Mouse (Mus musculus): ENCODE data around the gene Icosl. TPM values are rescaled to one million over a fixed set of nuclear protein-coding genes. Genes with fewer than 3 reads are reported as not detected.

Gene Icosl
- polyA plus RNA-seq, 1 experiment from 2014 or later, result 3.2 TPM

DNA sequence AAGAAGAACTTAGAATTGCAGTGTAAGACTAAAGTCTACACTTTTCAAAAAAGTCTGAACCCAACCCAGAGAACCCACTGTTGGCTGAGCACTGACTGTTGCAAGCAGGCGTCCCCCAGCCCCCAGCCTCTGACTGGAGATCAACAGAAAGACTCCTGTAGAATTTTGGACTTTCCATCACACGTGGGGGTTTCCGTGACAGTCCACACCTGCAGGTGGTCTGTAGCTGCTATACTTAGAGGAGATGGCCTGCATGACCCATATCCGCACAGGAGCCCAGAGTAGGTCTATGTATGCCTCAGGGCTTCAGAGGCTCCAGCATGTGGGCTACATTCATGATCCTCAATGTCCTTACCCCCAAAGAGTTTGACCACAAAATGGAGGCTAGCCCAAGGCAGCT is 22.7 kb upstream of the Icosl start:
- Histone ChIP-seq H3K27ac (no peak overlapping the region), H3K4me1 (no peaks in the 10 kb centered on the region), H3K9ac (no peak overlapping the region), H3K9me3 (replicated peaks) (no peaks in the 10 kb centered on the region), H3K4me2 (no peak overlapping the region), H3K4me3 (no peak overlapping the region), H3K36me3 (no peaks in the 10 kb centered on the region), H3K27me3 (replicated peaks) (peaks cover 52% of the 10 kb centered on the region)
- WGBS (ENCODE audit: insufficient replicate concordance), result 69% methylated on average over 4 of the region's 4 CpGs
- ATAC-seq, result no peak

DNA sequence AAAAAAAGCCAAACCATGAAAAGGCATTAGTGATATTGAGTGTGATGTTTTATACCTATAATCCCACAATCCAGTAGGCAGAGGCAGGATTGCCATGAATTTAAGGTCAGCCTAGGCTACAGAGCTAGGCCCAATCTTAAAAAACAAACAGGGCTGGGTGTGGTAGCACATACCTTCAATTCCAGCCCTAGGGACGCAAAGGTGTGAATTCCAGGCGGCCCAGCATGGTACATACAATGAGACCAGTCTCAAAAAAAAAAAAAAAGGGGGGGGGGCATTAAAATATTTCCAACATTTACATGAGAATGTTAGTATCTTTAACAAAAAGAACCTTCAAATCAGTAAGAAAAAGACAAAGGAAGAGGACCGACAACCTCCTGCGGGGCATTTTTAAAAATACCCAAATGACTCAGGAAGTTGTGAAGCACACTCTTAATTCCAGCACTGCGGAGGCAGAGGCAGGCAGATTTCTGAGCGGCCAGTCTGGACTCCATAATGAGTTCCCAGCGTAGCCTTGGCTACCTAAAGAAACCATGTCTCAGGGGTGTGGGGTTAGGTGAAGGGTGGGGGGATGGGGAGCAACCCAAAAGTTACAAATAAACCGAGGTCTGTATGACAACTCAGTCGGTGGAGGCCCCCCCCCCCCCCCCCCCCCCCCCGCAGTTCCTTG is 20.9 kb upstream of the Icosl start:
- Histone ChIP-seq H3K4me1 (no peaks in the 10 kb centered on the region), H3K9me3 (replicated peaks) (no peaks in the 10 kb centered on the region), H3K27me3 (replicated peaks) (peaks cover 39% of the 10 kb centered on the region), H3K27ac (no peak overlapping the region), H3K36me3 (no peaks in the 10 kb centered on the region), H3K4me3 (no peak overlapping the region), H3K9ac (no peak overlapping the region), H3K4me2 (no peak overlapping the region)
- 58% methylated on average over 9 of the region's 10 CpGs for WGBS (ENCODE audit: insufficient replicate concordance)
- ATAC-seq, result no peak

DNA sequence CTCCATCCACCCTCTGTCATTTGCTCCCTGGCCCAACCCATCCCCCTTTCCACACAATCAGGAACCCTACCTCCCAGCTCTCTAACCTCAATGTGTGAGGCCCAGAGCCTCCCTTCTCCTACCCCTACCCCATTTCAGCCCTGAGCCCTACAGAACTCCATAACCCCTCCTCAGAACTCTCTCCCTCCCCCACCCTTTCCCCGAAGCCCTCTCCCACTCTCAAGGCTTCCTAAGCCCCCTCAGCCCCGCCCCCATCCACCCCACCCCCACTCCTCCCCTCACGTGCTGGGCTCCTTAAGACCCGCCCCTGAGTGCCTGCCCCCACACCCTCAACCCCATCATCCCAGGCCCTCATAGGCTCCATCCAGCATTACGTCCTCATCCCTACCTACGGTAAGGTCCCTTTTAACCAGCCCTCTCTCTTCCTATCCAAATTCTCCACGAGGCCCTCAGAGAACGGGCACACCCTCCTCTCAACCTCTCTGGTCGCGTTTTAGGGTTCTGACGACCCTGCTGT is 19.5 kb upstream of the Icosl start:
- 32% methylated on average over 11 of the region's 11 CpGs for WGBS (ENCODE audit: insufficient replicate concordance)
- H3K36me3 ChIP-seq, result no peaks in the 10 kb centered on the region
- H3K9me3 ChIP-seq (replicated peaks), result no peaks in the 10 kb centered on the region
- no peak overlapping the region for H3K4me3 ChIP-seq
- no peaks in the 10 kb centered on the region for H3K4me1 ChIP-seq
- peaks cover 25% of the 10 kb centered on the region; the same call in 1 of the 2 replicates for H3K27me3 ChIP-seq (replicated peaks)
- no peak overlapping the region for H3K27ac ChIP-seq
- no peak overlapping the region for H3K9ac ChIP-seq
- no peak for ATAC-seq
- H3K4me2 ChIP-seq, result no peak overlapping the region

DNA sequence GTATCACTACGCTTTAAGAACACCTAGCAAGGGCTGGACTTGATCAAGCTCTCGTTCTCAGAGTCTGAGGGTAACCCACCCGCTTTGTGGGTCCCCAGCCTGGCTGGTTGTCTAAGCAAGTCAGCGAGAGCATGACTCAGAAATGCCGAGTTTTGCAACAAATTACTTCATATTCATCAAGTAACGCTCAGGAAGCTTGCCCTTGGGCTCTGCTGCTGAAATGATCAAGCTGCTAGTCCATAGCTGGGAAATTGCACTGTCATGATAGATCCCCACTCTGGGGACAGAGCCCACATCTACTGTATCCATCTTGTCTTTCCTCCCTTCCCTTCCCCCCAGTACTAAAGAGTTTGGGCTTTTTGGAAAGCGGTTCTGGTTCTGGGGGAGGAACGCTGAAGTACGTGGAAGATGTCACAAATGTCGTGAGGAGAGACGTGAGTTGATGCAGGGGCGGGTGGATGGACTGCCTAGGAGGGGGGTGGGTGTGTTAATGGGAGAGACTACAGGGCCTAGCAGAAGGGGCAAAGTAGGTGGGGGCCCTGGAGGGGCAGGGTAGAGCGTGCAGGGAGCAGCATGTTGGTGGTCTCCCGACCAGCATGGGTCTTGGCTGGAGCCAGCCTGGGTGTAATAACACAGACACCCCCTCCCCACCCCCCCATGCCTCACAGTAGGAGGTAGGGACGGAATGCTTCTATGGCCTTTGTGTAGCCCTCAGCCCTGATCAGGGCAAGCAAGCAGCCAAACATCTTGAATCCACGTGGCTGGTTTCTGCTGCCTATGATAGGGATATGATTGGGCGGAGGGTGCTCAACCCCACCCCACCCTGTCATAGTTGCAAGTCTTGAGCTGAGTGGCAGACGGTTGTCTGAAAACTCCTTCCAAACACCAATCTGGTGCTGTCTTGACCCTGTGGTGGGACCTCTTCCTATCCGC is 14.2 kb upstream of the Icosl start:
- Histone ChIP-seq H3K4me2 (no peak overlapping the region), H3K4me3 (no peak overlapping the region), H3K27ac (no peak overlapping the region), H3K27me3 (replicated peaks) (peaks cover 18% of the 10 kb centered on the region; the same call in 1 of the 2 replicates), H3K9me3 (replicated peaks) (no peaks in the 10 kb centered on the region), H3K36me3 (no peaks in the 10 kb centered on the region), H3K4me1 (peaks cover 9% of the 10 kb centered on the region; the same call in 1 of the 2 replicates), H3K9ac (no peak overlapping the region)
- peak; percentile 37; the same call in 1 of the 2 replicates for ATAC-seq
- 48% methylated on average over 19 of the region's 19 CpGs for WGBS (ENCODE audit: insufficient replicate concordance)

DNA sequence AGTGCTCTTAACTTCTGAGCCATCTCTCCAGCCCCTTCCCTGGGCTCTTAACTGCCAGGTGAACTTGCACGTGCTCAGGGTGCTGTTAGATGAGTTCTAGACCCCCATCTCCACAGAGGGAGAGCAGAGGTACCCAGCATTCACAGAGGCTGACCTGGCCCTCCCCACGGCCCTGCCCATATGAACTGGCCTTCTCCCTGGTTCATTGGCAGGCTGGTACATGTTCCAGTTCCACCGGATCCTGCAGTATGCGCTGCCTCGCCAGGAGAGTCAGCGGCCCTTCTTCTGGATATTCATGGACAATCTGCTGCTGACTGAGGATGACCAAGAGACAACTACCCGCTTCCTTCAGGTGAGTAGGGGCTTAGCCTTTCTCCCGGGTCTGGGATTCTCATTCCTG is 12.0 kb upstream of the Icosl start:
- no peak for ATAC-seq
- 74% methylated on average over 8 of the region's 8 CpGs for WGBS (ENCODE audit: insufficient replicate concordance)
- no peaks in the 10 kb centered on the region for H3K36me3 ChIP-seq
- H3K4me3 ChIP-seq, result no peak overlapping the region
- H3K9me3 ChIP-seq (replicated peaks), result no peaks in the 10 kb centered on the region
- no peak overlapping the region for H3K27ac ChIP-seq
- H3K4me2 ChIP-seq, result no peak overlapping the region
- no peak overlapping the region for H3K9ac ChIP-seq
- H3K27me3 ChIP-seq (replicated peaks), result no peaks in the 10 kb centered on the region; the same call in 1 of the 2 replicates
- H3K4me1 ChIP-seq, result peaks cover 9% of the 10 kb centered on the region; the same call in 1 of the 2 replicates

DNA sequence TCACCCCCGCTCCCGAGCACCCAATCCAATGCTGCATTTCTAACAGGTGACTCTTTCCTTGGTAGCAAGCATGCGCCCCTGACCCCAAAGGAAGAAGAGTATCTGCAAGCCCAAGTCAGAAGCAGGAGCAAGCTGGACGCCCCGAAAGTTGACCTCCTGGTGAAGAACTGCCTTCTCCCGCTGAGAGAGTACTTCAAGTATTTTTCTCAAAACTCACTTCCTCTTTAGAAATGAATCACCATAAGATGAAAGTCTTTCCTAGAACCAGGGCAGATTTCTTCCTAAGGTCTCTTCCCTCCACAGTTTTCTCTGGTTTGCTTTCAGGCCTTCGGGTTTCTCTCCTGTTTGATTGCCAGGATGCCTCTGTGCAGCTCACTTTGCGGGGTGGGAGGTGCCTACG is 6.0 kb upstream of the Icosl start:
- ATAC-seq, result no peak
- H3K27ac ChIP-seq, result no peak overlapping the region
- WGBS (ENCODE audit: insufficient replicate concordance), result 57% methylated on average over 9 of the region's 9 CpGs
- H3K9ac ChIP-seq, result no peak overlapping the region
- H3K4me1 ChIP-seq, result no peaks in the 10 kb centered on the region
- H3K4me2 ChIP-seq, result no peak overlapping the region
- no peak overlapping the region for H3K4me3 ChIP-seq
- H3K27me3 ChIP-seq (replicated peaks), result peaks cover 17% of the 10 kb centered on the region
- H3K9me3 ChIP-seq (replicated peaks), result no peaks in the 10 kb centered on the region
- no peaks in the 10 kb centered on the region for H3K36me3 ChIP-seq

DNA sequence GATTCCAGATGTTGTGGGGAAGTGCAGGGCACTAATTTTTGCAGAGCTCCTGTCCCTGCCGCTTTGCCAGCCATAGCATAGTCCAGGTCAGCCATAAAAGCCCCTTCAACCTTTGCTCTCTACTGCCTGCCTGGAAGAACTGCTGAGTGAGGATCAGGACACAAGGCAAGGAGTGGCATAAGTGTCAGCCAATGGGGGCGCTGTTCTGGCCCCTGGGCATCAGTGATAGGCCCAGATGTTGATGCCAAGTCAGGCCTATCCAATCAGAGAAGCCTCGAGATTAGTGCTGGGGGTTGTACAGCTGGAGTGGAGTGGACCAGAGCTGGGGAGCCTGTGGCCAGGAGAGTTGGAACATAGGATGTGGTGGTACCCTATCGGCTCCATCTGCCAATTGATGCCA is 1.9 kb upstream of the Icosl start:
- H3K36me3 ChIP-seq, result 0 out of 2 replicates have a peak, but pooled peaks cover 2% of the 10 kb centered on the region
- no peak overlapping the region for H3K27ac ChIP-seq
- ATAC-seq, result peak; percentile 33; the same call in 1 of the 2 replicates
- no peak overlapping the region for H3K9ac ChIP-seq
- H3K4me2 ChIP-seq, result no peak overlapping the region
- H3K4me1 ChIP-seq, result peaks cover 13% of the 10 kb centered on the region; the same call in 1 of the 2 replicates
- H3K9me3 ChIP-seq (replicated peaks), result no peaks in the 10 kb centered on the region
- H3K27me3 ChIP-seq (replicated peaks), result peaks cover 58% of the 10 kb centered on the region
- no peak overlapping the region for H3K4me3 ChIP-seq
- 28% methylated on average over 4 of the region's 4 CpGs for WGBS (ENCODE audit: insufficient replicate concordance)

DNA sequence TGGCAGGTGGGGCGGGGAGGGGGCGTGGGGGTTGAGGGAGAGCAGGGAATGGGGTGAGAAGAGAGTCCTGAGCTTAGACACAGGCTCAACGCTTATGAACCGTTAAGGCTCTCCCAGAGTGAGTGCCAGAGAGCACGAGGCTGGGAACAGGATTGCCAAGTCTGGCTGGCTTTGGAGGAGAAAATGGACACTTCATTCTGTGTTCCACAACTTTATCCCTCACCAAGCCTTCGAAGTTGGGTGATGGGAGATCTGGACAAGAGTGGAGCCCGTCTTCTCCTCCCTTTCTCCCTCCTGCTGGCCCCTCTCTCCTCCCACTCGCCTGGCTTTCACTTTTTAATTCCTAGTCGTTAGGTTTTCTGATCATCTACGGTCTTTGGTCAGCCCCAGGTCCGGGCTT is 561 bp upstream of the Icosl start:
- Histone ChIP-seq H3K36me3 (peaks cover 5% of the 10 kb centered on the region; the same call in 1 of the 2 replicates), H3K27ac (no peak overlapping the region), H3K27me3 (replicated peaks) (peaks cover 67% of the 10 kb centered on the region), H3K4me2 (peak overlapping the region; percentile 68), H3K9ac (no peak overlapping the region), H3K9me3 (replicated peaks) (no peaks in the 10 kb centered on the region), H3K4me1 (peaks cover 13% of the 10 kb centered on the region; the same call in 1 of the 2 replicates), H3K4me3 (peak overlapping the region; percentile 57)
- no peak for ATAC-seq
- WGBS (ENCODE audit: insufficient replicate concordance), result 13% methylated on average over 11 of the region's 11 CpGs

DNA sequence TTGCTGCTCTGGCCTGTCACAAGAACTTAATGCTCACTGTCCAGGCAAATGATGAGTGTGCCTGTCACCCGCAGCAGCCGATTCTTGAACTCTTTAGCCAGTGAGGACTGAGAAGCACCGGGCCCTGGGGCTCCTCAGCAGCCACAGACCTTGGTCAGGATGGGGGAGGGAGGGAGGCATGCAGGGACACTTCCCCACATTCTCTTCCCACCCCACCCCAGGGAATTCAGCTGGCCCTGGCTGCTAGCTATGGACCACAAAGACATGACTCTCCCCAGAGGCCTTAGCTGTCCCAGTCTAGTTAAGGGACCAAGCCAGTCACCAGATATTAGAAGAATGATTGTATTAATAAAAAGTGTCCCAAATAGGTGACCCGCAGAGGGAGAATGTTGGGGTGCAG is 5.0 kb downstream of the Icosl start:
- peaks cover 16% of the 10 kb centered on the region; the same call in 1 of the 2 replicates for H3K36me3 ChIP-seq
- H3K27me3 ChIP-seq (replicated peaks), result peaks cover 52% of the 10 kb centered on the region
- ATAC-seq, result no peak

DNA sequence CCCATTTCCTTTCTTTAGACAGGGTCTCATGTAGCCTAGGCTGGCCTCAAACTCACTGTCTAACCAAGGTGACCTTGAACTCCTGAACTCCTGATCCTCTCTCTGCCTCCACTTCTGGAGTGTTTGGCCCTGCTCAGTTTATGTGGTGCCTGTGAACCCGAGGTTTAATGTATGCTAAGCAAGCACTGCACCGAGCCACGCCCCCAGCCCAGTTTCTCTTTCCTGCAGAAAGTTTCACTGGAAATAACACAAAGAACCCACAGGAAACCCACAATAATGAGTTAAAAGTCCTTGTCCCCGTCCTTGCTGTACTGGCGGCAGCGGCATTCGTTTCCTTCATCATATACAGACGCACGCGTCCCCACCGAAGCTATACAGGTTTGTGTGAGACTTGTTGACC is 5.9 kb downstream of the Icosl start:
- H3K27me3 ChIP-seq (replicated peaks), result peaks cover 48% of the 10 kb centered on the region
- no peak overlapping the region for H3K27ac ChIP-seq
- no peaks in the 10 kb centered on the region for H3K9me3 ChIP-seq (replicated peaks)
- H3K4me2 ChIP-seq, result no peak overlapping the region; the same call in 1 of the 2 replicates
- H3K36me3 ChIP-seq, result peaks cover 16% of the 10 kb centered on the region; the same call in 1 of the 2 replicates
- WGBS (ENCODE audit: insufficient replicate concordance), result 18% methylated on average over 11 of the region's 11 CpGs
- H3K4me1 ChIP-seq, result no peaks in the 10 kb centered on the region
- no peak for ATAC-seq
- H3K9ac ChIP-seq, result no peak overlapping the region
- H3K4me3 ChIP-seq, result no peak overlapping the region

More for the DNA sequence above, 5.0 kb downstream of the Icosl start:
- peaks cover 7% of the 10 kb centered on the region; the same call in 1 of the 2 replicates for H3K4me1 ChIP-seq
- 46% methylated on average over 4 of the region's 4 CpGs for WGBS (ENCODE audit: insufficient replicate concordance)
- no peak overlapping the region for H3K4me3 ChIP-seq
- no peak overlapping the region for H3K4me2 ChIP-seq
- H3K9me3 ChIP-seq (replicated peaks), result no peaks in the 10 kb centered on the region
- no peak overlapping the region for H3K9ac ChIP-seq
- no peak overlapping the region for H3K27ac ChIP-seq

DNA sequence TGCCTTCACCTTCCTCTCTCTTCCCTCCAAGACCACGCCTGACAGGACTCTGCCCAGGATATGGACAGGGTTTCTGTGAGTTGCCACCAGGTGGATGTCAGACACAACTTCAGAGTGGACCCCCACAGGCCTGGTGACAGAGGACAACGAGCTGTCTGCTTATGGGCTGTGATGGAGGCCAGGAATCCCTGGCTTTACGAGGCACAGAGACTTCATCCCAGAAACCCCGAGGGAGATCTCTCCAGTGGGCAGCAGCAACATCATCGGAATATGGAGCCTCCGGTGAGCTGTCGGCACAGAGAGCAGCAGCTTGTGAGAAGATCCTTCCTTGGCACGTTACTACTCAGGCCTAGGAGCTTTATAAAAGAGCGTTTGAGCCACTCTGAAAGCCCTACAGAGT is 8.8 kb downstream of the Icosl start:
- H3K4me3 ChIP-seq, result no peak overlapping the region
- peaks cover 22% of the 10 kb centered on the region; the same call in 1 of the 2 replicates for H3K27me3 ChIP-seq (replicated peaks)
- 59% methylated on average over 9 of the region's 9 CpGs for WGBS (ENCODE audit: insufficient replicate concordance)
- no peaks in the 10 kb centered on the region for H3K4me1 ChIP-seq
- H3K9me3 ChIP-seq (replicated peaks), result no peaks in the 10 kb centered on the region
- H3K4me2 ChIP-seq, result no peak overlapping the region
- no peak overlapping the region for H3K9ac ChIP-seq
- H3K36me3 ChIP-seq, result peaks cover 12% of the 10 kb centered on the region; the same call in 1 of the 2 replicates
- no peak overlapping the region for H3K27ac ChIP-seq
- ATAC-seq, result no peak

DNA sequence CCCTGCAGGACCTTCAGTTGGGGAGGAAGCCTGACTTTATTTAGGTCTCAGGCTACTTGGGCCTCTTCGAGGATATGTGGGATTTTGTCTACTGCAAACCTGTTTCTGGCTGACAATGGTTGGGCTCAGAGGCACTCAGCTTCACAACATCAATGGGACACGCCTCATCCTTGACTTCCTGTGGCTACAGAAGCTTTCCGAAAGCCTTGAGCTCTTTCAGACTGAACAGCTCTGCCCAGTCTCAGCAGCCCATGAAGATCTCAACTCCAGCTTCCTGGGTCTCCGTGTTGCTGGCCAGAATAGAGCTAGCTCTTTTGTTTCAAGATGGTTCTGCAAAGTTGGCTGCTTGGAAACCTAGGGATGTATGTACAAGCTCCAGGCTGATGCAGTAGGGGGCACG is 9.2 kb downstream of the Icosl start:
- WGBS (ENCODE audit: insufficient replicate concordance), result 46% methylated on average over 5 of the region's 5 CpGs
- no peak overlapping the region for H3K4me2 ChIP-seq
- no peak for ATAC-seq
- no peak overlapping the region for H3K27ac ChIP-seq
- no peaks in the 10 kb centered on the region for H3K4me1 ChIP-seq
- H3K27me3 ChIP-seq (replicated peaks), result peaks cover 18% of the 10 kb centered on the region; the same call in 1 of the 2 replicates
- H3K4me3 ChIP-seq, result no peak overlapping the region
- H3K9ac ChIP-seq, result no peak overlapping the region
- no peaks in the 10 kb centered on the region for H3K9me3 ChIP-seq (replicated peaks)
- H3K36me3 ChIP-seq, result peaks cover 11% of the 10 kb centered on the region; the same call in 1 of the 2 replicates
